Mouse (Mus musculus) neural tube, embryonic 13.5 days (tissue): ENCODE data around the gene Hist1h4j. TPM values are rescaled to one million over a fixed set of nuclear protein-coding genes. Genes with fewer than 3 reads are reported as not detected.

Experiments used
- microRNA-seq: library from miRNA; unstranded; fragments of <30 nt; microRNA quantifications from one replicate; pipeline ENCODE4, GENCODE M21; 2016
- polyA plus RNA-seq: library from polyadenylated mRNA; unstranded; fragments of >200 nt; fragmentation: Nextera tagmentation; extraction: Ambion mirVana; gene quantifications from 2 replicates; pipeline ENCODE4 v1.2.1, GENCODE M21; 2015

Gene Hist1h4j
- polyA plus RNA-seq, 1 experiment from 2014 or later = 1.0 TPM

Small RNAs within 50 kb of the gene (microRNA-seq; reads per million reads assigned to microRNA genes)
- not detected for gene Gm44357
- not detected for gene Gm44367
- gene Gm44454 = not detected

Other genes with a start within 250 kb of the Hist1h4j start
- 0.71 and 0.96 TPM in 2 replicates for gene AK157302, start 239.8 kb upstream of the Hist1h4j start, polyA plus RNA-seq
- gene Gm11273, start 233.6 kb upstream of the Hist1h4j start, polyA plus RNA-seq = 9.0 and 17.5 TPM in 2 replicates
- 5.2 and 5.6 TPM in 2 replicates for gene Zkscan8, start 203.9 kb upstream of the Hist1h4j start, polyA plus RNA-seq
- gene Olfr1366, start 192.3 kb upstream of the Hist1h4j start, polyA plus RNA-seq = 0.13 and 0.32 TPM in 2 replicates
- gene Olfr1535, start 175.2 kb upstream of the Hist1h4j start, polyA plus RNA-seq = not detected in 2 replicates
- not detected in 2 replicates for gene Olfr1364, start 153.3 kb upstream of the Hist1h4j start, polyA plus RNA-seq
- gene Olfr1362, start 121.0 kb upstream of the Hist1h4j start, polyA plus RNA-seq = not detected in 2 replicates
- 0.07 TPM in 1 of 2 replicates, not detected in the other for gene Olfr11, start 92.5 kb upstream of the Hist1h4j start, polyA plus RNA-seq
- not detected in 2 replicates for gene Olfr1361, start 71.7 kb upstream of the Hist1h4j start, polyA plus RNA-seq
- not detected in 2 replicates for gene Olfr1360, start 57.7 kb upstream of the Hist1h4j start, polyA plus RNA-seq
- gene Olfr1359, start 37.0 kb upstream of the Hist1h4j start, polyA plus RNA-seq = not detected in 2 replicates
- 1.4 and 1.5 TPM in 2 replicates for gene Hist1h2bl, start 18.9 kb upstream of the Hist1h4j start, polyA plus RNA-seq
- gene Hist1h2ai, start 18.6 kb upstream of the Hist1h4j start, polyA plus RNA-seq = 5.9 TPM in 1 of 2 replicates, not detected in the other
- gene Hist1h3h, start 17.4 kb upstream of the Hist1h4j start, polyA plus RNA-seq = 2.7 and 3.3 TPM in 2 replicates
- gene Hist1h2bm, start 13.0 kb upstream of the Hist1h4j start, polyA plus RNA-seq = 1.2 and 1.4 TPM in 2 replicates
- 0.84 and 3.9 TPM in 2 replicates for gene Hist1h4k, start 15.4 kb downstream of the Hist1h4j start, polyA plus RNA-seq
- 6.0 and 7.6 TPM in 2 replicates for gene Hist1h2ak, start 18.8 kb downstream of the Hist1h4j start, polyA plus RNA-seq
- gene Hist1h2bn, start 19.1 kb downstream of the Hist1h4j start, polyA plus RNA-seq = 0.73 and 1.1 TPM in 2 replicates
- gene Hist1h1b, start 45.6 kb downstream of the Hist1h4j start, polyA plus RNA-seq = 3.2 and 5.8 TPM in 2 replicates
- gene Hist1h3i, start 48.3 kb downstream of the Hist1h4j start, polyA plus RNA-seq = 32.1 and 33.9 TPM in 2 replicates
- not detected in 2 replicates for gene Hist1h2an, start 52.2 kb downstream of the Hist1h4j start, polyA plus RNA-seq
- 0.52 and 1.4 TPM in 2 replicates for gene Hist1h2bp, start 52.4 kb downstream of the Hist1h4j start, polyA plus RNA-seq
- gene Hist1h2bq, start 75.1 kb downstream of the Hist1h4j start, polyA plus RNA-seq = 4.3 and 4.4 TPM in 2 replicates
- gene Hist1h2ao, start 75.4 kb downstream of the Hist1h4j start, polyA plus RNA-seq = not detected in 2 replicates
- not detected in 2 replicates for gene Hist1h4m, start 76.7 kb downstream of the Hist1h4j start, polyA plus RNA-seq
- gene Hist1h4n, start 97.1 kb downstream of the Hist1h4j start, polyA plus RNA-seq = 7.0 and 7.5 TPM in 2 replicates
- gene Hist1h2ap, start 98.4 kb downstream of the Hist1h4j start, polyA plus RNA-seq = 641 and 649 TPM in 2 replicates
- gene Hist1h2br, start 98.7 kb downstream of the Hist1h4j start, polyA plus RNA-seq = 3.9 and 5.2 TPM in 2 replicates
- 16.0 and 16.3 TPM in 2 replicates for gene Zfp184, start 210.0 kb downstream of the Hist1h4j start, polyA plus RNA-seq
- not detected in 2 replicates for gene Pom121l2, start 246.1 kb downstream of the Hist1h4j start, polyA plus RNA-seq